Mouse (Mus musculus) kidney, embryonic 15.5 days (tissue): Measurements from ENCODE around the gene Trappc2l. TPM values are rescaled to one million over a fixed set of nuclear protein-coding genes. Genes with fewer than 3 reads are reported as not detected.

Experiments used
- ATAC-seq: fragments of 200-750 bp; cut with Nextera tagmentation; replicated peaks from 2 replicates; pipeline ENCODE4 v1.8.0; 2017; ENCODE audit warnings: moderate TSS enrichment; ENCODE audit not compliant: low FRiP score
- H3K27ac ChIP-seq: fragments of 300-500 bp; sonication (generic); 2 replicates; pipeline ENCODE4 v1.5.1; 2015; ENCODE audit warnings: mild to moderate bottlenecking, inconsistent platforms
- H3K27me3 ChIP-seq: fragments of 300-500 bp; sonication (generic); 2 replicates; pipeline ENCODE4 v1.6.1; 2015; ENCODE audit warnings: inconsistent platforms
- H3K36me3 ChIP-seq: fragments of 300-500 bp; sonication (generic); 2 replicates; pipeline ENCODE4 v1.6.1; 2015; ENCODE audit warnings: inconsistent platforms
- H3K4me1 ChIP-seq: fragments of 300-500 bp; sonication (generic); 2 replicates; pipeline ENCODE4 v1.6.1; 2015; ENCODE audit warnings: inconsistent platforms
- H3K4me2 ChIP-seq: fragments of 300-500 bp; sonication (generic); 2 replicates; pipeline ENCODE4 v1.6.1; 2015; ENCODE audit warnings: moderate library complexity, mild to moderate bottlenecking, inconsistent platforms
- H3K4me3 ChIP-seq: fragments of 300-500 bp; sonication (generic); replicated peaks from 2 replicates; pipeline ENCODE4 v1.5.1; 2015; ENCODE audit warnings: mild to moderate bottlenecking, inconsistent platforms
- H3K9ac ChIP-seq: fragments of 300-500 bp; sonication (generic); 2 replicates; pipeline ENCODE4 v1.6.1; 2015; ENCODE audit warnings: mild to moderate bottlenecking, inconsistent platforms
- H3K9me3 ChIP-seq: fragments of 300-500 bp; sonication (generic); replicated peaks from 2 replicates; pipeline ENCODE4 v1.6.1; 2016; ENCODE audit warnings: inconsistent platforms
- WGBS: fragments of 180-500 bp; shearing (Covaris S2); methylation state at CpG from one replicate; pipeline ENCODE4 v1.1.7; 2015; ENCODE audit warnings: mixed read lengths; 5-methylcytosine and 5-hydroxymethylcytosine counted together
- polyA plus RNA-seq: library from polyadenylated mRNA; unstranded; fragments of >200 nt; fragmentation: Nextera tagmentation; extraction: Ambion mirVana; gene quantifications from 2 replicates; pipeline ENCODE4 v1.2.1, GENCODE M21; 2015

The Trappc2l gene
- polyA plus RNA-seq, 1 experiment from 2014 or later = 54.8 TPM

GRCm38 (mm10) chr8:122648192-122648970 lies 36.9 kb downstream of the Trappc2l start:
- H3K36me3 ChIP-seq = no peaks in the 10 kb centered on the region
- no peak overlapping the region for H3K9ac ChIP-seq
- H3K9me3 ChIP-seq = no peaks in the 10 kb centered on the region
- H3K27ac ChIP-seq = no peak overlapping the region
- 59% methylated on average over 15 of the region's 15 CpGs for WGBS
- H3K4me1 ChIP-seq = peaks cover 17% of the 10 kb centered on the region
- H3K4me2 ChIP-seq = no peak overlapping the region
- no peaks in the 10 kb centered on the region for H3K27me3 ChIP-seq
- no peak for ATAC-seq
- H3K4me3 ChIP-seq = no peak overlapping the region

DNA sequence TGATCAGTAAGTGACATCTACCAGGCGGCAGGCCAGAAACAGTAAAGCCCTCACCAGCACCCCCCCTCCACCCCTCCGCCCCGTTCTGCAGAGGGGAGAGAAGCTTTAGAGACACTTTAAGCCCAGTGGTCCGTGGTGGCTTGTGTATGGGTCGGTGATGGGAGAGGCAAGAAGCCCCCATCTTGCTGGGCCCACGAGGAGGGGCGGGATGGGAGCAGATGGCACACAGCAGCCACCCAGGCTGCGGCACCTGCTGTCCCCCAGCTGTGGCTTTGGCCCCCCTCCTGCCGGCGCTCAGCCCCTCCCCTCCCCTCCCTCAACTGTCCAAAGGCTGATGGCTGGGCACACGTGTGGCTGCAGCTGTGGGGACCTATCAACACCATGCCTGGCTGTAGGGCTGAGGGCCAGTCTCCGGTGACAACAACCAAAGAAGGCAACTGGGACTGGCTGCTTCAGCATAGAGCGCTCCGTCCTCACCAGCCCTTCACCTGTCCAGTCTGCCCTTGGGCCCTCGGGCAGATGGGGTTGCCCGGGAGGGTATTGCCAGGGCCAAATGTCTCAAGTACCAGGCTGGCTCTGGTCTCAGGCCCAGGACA lies 40.0 kb downstream of the Trappc2l start:
- ATAC-seq = no peak
- no peaks in the 10 kb centered on the region for H3K36me3 ChIP-seq
- no peak overlapping the region for H3K4me2 ChIP-seq
- H3K4me3 ChIP-seq = no peak overlapping the region
- WGBS = 77% methylated on average over 16 of the region's 16 CpGs
- no peak overlapping the region for H3K27ac ChIP-seq
- H3K9me3 ChIP-seq = no peaks in the 10 kb centered on the region
- peaks cover 47% of the 10 kb centered on the region for H3K4me1 ChIP-seq
- no peak overlapping the region for H3K9ac ChIP-seq
- no peaks in the 10 kb centered on the region for H3K27me3 ChIP-seq

DNA sequence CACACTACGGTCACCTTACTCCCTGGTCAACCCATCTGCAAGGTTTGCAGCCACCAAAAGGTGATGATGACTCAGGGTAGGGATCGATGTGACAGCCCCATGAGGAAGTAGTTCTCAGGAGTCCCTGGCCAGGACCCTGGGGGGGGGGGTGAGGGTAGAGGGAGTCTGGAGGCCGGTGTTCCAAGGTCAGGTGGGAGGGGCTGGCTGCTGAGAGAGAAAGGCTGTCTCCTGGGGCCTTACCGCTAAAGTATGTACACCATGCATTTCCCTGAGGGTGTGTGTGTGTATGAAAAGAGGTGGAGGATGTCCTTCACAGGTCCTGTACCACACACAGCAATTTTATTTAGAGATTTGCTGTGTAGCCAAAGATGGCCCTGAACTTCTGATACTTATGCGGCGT lies 41.2 kb downstream of the Trappc2l start:
- Histone ChIP-seq H3K9ac (no peak overlapping the region), H3K9me3 (no peaks in the 10 kb centered on the region), H3K4me1 (peaks cover 48% of the 10 kb centered on the region), H3K4me3 (no peak overlapping the region), H3K27ac (no peak overlapping the region), H3K4me2 (no peak overlapping the region), H3K36me3 (no peaks in the 10 kb centered on the region), H3K27me3 (no peaks in the 10 kb centered on the region)
- no peak for ATAC-seq
- WGBS = 69% methylated on average over 6 of the region's 6 CpGs

- Histone ChIP-seq H3K27ac (peak overlapping the region; percentile 37; the same call in 1 of the 2 replicates), H3K27me3 (no peaks in the 10 kb centered on the region), H3K4me1 (peaks cover 56% of the 10 kb centered on the region), H3K4me3 (no peak overlapping the region), H3K36me3 (no peaks in the 10 kb centered on the region), H3K9me3 (no peaks in the 10 kb centered on the region), H3K4me2 (no peak overlapping the region), H3K9ac (no peak overlapping the region)
- 47% methylated on average over 7 of the region's 7 CpGs for WGBS
- peak; percentile 37; the same call in 1 of the 2 replicates for ATAC-seq
These were observed 43.3 kb downstream of the Trappc2l start for GRCm38 (mm10) chr8:122654768-122655167.

DNA sequence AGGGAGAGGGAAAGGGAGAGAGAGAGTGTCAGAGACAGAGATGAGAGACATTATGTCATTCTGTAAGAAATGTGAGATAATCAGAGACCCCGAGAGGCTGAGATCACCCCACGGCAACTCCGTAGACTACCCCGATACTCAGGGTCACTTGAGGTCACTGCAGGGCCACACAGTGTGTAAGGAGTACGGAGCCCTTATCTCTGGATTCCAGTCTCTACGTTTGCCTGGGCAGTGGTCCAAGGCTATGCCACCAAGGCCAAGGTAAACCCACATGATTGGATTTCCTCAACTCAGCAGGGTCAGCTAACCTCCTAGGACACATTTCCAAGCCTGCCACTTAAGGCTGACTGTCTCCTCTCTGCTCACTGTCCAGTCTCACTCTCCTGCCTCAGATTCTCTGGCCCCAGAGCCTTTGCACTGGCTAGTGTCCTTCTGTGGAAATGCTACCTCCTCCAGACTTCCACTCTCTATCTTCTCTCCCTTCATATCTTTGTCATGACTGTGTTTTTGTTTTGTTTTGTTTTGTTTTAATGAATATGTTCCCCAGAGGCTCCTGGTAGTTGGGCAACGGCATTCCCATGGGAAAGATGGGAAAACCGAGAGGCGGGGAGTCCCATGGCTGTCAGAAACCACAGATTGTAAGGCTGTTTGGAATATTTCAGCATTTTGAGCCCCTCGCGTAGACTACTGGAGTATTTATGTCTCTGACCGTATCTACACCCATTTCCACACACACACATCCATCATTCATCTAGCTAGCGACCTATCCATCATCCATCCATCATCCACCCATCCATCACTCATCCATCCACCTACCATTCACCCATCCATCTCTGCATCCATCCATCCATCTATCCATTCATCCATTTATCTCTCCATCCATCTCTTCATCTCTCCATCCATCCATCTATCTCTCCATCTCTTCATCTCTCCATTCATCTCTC lies 44.9 kb downstream of the Trappc2l start:
- Histone ChIP-seq H3K4me2 (no peak overlapping the region), H3K27me3 (no peaks in the 10 kb centered on the region), H3K4me3 (no peak overlapping the region), H3K9me3 (no peaks in the 10 kb centered on the region), H3K27ac (0 out of 2 replicates have a peak overlapping the region, but pooled peaks have one; percentile 37), H3K36me3 (no peaks in the 10 kb centered on the region), H3K4me1 (peaks cover 64% of the 10 kb centered on the region), H3K9ac (no peak overlapping the region)
- 70% methylated on average over 13 of the region's 13 CpGs for WGBS
- no peak for ATAC-seq

DNA sequence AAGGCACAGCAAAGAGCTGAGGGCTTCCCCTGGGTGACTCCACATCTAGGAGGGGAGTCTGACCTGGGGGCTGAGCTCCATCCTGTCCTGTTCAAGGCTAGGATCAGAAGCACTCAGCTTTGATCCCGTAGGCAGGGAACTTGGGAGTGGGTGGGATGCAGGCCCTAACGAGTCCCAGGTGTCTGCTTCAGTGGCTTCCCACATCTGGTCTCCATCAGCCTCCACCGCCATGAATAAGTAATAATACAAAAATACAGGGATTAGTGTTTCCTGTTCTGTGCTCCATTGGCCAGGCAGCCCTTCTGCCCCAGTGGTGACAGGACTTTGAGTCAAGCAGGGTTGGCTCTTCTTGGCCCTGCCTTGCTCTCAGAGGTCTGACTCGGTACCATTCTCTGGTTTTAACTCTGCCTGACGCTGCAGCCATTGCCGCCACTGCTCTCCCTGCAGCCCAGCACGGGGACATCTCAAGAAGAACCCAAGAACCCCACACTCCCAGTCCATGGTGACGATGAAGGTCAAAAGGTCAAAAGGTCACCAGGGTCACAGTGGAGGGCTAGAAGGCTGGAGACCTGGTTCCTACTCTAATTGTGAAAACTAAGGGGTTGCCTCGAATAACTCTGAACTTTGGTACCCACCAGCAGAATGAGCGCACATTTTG lies 46.8 kb downstream of the Trappc2l start:
- H3K27me3 ChIP-seq = no peaks in the 10 kb centered on the region
- H3K9me3 ChIP-seq = no peaks in the 10 kb centered on the region
- H3K9ac ChIP-seq = no peak overlapping the region
- peak overlapping the region; percentile 32; the same call in 1 of the 2 replicates for H3K27ac ChIP-seq
- H3K36me3 ChIP-seq = no peaks in the 10 kb centered on the region
- ATAC-seq = no peak
- H3K4me1 ChIP-seq = peaks cover 78% of the 10 kb centered on the region
- 55% methylated on average over 10 of the region's 10 CpGs for WGBS
- H3K4me3 ChIP-seq = no peak overlapping the region
- no peak overlapping the region for H3K4me2 ChIP-seq

GRCm38 (mm10) chr8:122658807-122659160 lies 47.3 kb downstream of the Trappc2l start:
- Histone ChIP-seq H3K36me3 (no peaks in the 10 kb centered on the region), H3K4me2 (no peak overlapping the region), H3K9me3 (no peaks in the 10 kb centered on the region), H3K27ac (no peak overlapping the region), H3K27me3 (no peaks in the 10 kb centered on the region), H3K9ac (no peak overlapping the region), H3K4me1 (peaks cover 78% of the 10 kb centered on the region), H3K4me3 (no peak overlapping the region)
- ATAC-seq = no peak
- 44% methylated on average over 9 of the region's 9 CpGs for WGBS

DNA sequence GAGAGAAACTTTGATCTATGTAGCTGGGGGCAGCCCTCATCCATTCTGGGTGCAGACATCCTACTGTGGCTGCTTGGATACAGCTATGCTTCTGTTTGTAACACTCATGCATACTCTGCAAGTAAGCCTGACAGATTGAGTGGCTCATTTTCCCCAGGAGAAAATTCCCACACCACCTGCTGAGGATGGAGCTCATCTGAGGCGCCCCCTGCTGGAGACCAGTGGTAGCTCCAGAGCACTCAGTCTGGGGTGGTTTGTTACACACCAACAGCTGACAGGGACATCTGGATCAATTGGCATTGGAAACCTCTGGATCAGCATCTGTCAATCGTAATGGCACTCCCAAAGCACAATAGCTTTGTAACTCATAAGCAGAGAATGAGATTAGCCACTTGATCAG lies 48.6 kb downstream of the Trappc2l start:
- WGBS = 73% methylated on average over 2 of the region's 2 CpGs
- H3K9ac ChIP-seq = no peak overlapping the region
- H3K27ac ChIP-seq = no peak overlapping the region
- H3K4me1 ChIP-seq = peaks cover 78% of the 10 kb centered on the region
- ATAC-seq = no peak
- no peak overlapping the region for H3K4me3 ChIP-seq
- H3K27me3 ChIP-seq = no peaks in the 10 kb centered on the region
- H3K4me2 ChIP-seq = no peak overlapping the region
- H3K9me3 ChIP-seq = no peaks in the 10 kb centered on the region
- no peaks in the 10 kb centered on the region for H3K36me3 ChIP-seq

DNA sequence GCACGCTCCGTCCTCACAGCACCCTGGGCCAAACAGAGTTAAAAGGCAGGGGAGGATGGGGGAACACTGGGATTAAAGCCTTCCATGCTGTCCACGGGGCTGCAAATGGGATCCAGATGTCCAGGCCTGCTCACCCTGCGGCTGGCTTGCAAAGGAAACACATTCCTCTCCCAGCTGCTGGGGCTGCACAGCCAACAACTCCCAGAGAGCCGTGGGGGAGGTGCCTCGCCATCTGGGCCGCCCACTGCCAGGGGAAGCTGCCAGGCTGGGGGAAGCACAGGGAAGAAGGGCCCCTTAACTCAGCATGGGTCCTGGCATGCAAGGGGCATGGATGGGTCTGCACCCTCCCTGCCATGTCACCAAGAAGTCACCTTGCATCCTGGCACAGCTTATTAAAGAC lies 49.7 kb downstream of the Trappc2l start:
- H3K4me2 ChIP-seq = 0 out of 2 replicates have a peak overlapping the region, but pooled peaks have one; percentile 16
- no peak overlapping the region for H3K4me3 ChIP-seq
- no peaks in the 10 kb centered on the region for H3K36me3 ChIP-seq
- WGBS = 15% methylated on average over 7 of the region's 7 CpGs
- H3K9me3 ChIP-seq = no peaks in the 10 kb centered on the region
- H3K9ac ChIP-seq = no peak overlapping the region
- ATAC-seq = peak; percentile 70
- peaks cover 76% of the 10 kb centered on the region for H3K4me1 ChIP-seq
- no peaks in the 10 kb centered on the region for H3K27me3 ChIP-seq
- peak overlapping the region; percentile 81 for H3K27ac ChIP-seq

GRCm38 (mm10) chr8:122661894-122662293 lies 50.5 kb downstream of the Trappc2l start:
- 74% methylated on average over 2 of the region's 2 CpGs for WGBS
- no peak overlapping the region for H3K4me2 ChIP-seq
- peaks cover 80% of the 10 kb centered on the region for H3K4me1 ChIP-seq
- no peak overlapping the region for H3K9ac ChIP-seq
- H3K36me3 ChIP-seq = no peaks in the 10 kb centered on the region
- no peak overlapping the region for H3K27ac ChIP-seq
- no peak overlapping the region for H3K4me3 ChIP-seq
- H3K9me3 ChIP-seq = no peaks in the 10 kb centered on the region
- ATAC-seq = no peak
- no peaks in the 10 kb centered on the region for H3K27me3 ChIP-seq

GRCm38 (mm10) chr8:122663106-122663505 lies 51.7 kb downstream of the Trappc2l start:
- peaks cover 85% of the 10 kb centered on the region for H3K4me1 ChIP-seq
- 72% methylated on average over 3 of the region's 3 CpGs for WGBS
- H3K27me3 ChIP-seq = peaks cover 5% of the 10 kb centered on the region; the same call in 1 of the 2 replicates
- H3K4me2 ChIP-seq = no peak overlapping the region
- H3K9ac ChIP-seq = no peak overlapping the region
- H3K9me3 ChIP-seq = no peaks in the 10 kb centered on the region
- peak overlapping the region; percentile 75; the same call in 1 of the 2 replicates for H3K27ac ChIP-seq
- ATAC-seq = no peak
- no peak overlapping the region for H3K4me3 ChIP-seq
- H3K36me3 ChIP-seq = no peaks in the 10 kb centered on the region
